Mouse (Mus musculus) MEL (cell line): ENCODE measurements around the gene Defb41.

ENCODE experiments used
- CTCF ChIP-seq, 3 experiments: IDR thresholded peaks in 2 of 3; conservative IDR thresholded peaks in 1 of 3; 2 replicates each; pipeline ENCODE4 v1.5.1; 2011 to 2012; ENCODE audit warnings: low read length in 3 of 3, low read depth in 2 of 3, mild to moderate bottlenecking in 2 of 3, improper control_type of control experiment in 1 of 3, inconsistent platforms in 1 of 3, mixed read lengths in 1 of 3, moderate library complexity in 1 of 3; ENCODE audit not compliant: control insufficient read depth in 1 of 3, insufficient read depth in 1 of 3, poor library complexity in 1 of 3, severe bottlenecking in 1 of 3
- EP300 ChIP-seq, 2 experiments: IDR thresholded peaks; 2 replicates each; pipeline ENCODE4 v1.6.1; 2011; ENCODE audit warnings: improper control_type of control experiment in 2 of 2, low read length in 2 of 2, low read depth in 1 of 2, mild to moderate bottlenecking in 1 of 2
- TCF12 ChIP-seq: IDR thresholded peaks from 2 replicates; pipeline ENCODE4 v1.6.1; 2014; ENCODE audit warnings: low read depth, mild to moderate bottlenecking, inconsistent platforms, low read length, improper control_type of control experiment, moderate library complexity

DNA sequence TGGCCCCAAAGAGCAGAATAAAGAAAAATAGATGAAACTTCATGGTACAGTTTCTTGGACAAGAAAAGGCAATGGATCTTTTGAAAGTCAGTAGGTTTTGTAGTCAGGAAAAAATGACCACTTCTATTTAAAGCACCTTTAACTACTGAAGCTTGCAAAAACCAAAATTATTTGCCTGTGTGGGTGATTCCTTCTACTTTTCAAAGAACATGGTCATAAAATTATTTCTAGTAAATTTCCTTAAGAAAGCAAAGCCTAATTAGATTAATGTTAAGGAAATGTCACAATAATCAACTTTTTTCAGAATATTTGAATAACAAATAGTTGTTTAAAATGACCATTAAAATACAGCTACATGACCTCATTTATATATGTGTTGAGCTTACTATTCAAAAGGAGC, at the start of gene Defb41:
- TF ChIP-seq CTCF (IDR thresholded peaks at IDR 0.05 in 2 of 3, conservative IDR thresholded peaks at IDR 0.05 in 1 of 3; ENCODE audit: control insufficient read depth in 1 of 3, insufficient read depth in 1 of 3, low read depth in 2 of 3, low read length in 3 of 3, poor library complexity in 1 of 3, severe bottlenecking in 1 of 3), result no peak
- TF ChIP-seq TCF12, result no peak
- TF ChIP-seq EP300 (IDR thresholded peaks at IDR 0.05; ENCODE audit: low read depth in 1 of 2, low read length in 2 of 2), result no peak
